ENCODE assay signal across 12 mouse cellular contexts in genomic region chr17:48489466-48489865, GRCm38 (mm10).
"Had no signal": no experiment of that assay in that cellular context is flagged by ENCODE, and none has a peak within 500 bp of the region (broad histone marks: within the 10 kb centered on the region; RNA-seq: fewer than 3 reads in every experiment).

No protein-coding gene starts in this region.

- DNase-seq: retina, postnatal 1 day; right cerebral cortex, adult 18-20 months; right cerebral cortex, postnatal 14 days; right cerebral cortex, postnatal 25 days; right cerebral cortex, postnatal 4 days; spleen, adult 18-20 months; thymus, adult 18-20 months; thymus, adult 2 months; thymus, postnatal 14 days; thymus, postnatal 25 days; thymus, postnatal 36 days; thymus, postnatal 4 days had no signal
